Mouse (Mus musculus): Measurements from ENCODE around the gene Ifnar1. TPM values are rescaled to one million over a fixed set of nuclear protein-coding genes. Genes with fewer than 3 reads are reported as not detected.
A peak's percentile ranks its signal among the peaks of the same experiment; 100 is the strongest.
"Not testable (repeated sequence)": the region's sequence is repeated elsewhere in the genome, so short reads cannot be mapped to it uniquely, and the experiment has no call there.

Gene Ifnar1
- 10 to 100 TPM; 18.7 to 28.6 (median 22.0) TPM for total RNA-seq (2022)

DNA sequence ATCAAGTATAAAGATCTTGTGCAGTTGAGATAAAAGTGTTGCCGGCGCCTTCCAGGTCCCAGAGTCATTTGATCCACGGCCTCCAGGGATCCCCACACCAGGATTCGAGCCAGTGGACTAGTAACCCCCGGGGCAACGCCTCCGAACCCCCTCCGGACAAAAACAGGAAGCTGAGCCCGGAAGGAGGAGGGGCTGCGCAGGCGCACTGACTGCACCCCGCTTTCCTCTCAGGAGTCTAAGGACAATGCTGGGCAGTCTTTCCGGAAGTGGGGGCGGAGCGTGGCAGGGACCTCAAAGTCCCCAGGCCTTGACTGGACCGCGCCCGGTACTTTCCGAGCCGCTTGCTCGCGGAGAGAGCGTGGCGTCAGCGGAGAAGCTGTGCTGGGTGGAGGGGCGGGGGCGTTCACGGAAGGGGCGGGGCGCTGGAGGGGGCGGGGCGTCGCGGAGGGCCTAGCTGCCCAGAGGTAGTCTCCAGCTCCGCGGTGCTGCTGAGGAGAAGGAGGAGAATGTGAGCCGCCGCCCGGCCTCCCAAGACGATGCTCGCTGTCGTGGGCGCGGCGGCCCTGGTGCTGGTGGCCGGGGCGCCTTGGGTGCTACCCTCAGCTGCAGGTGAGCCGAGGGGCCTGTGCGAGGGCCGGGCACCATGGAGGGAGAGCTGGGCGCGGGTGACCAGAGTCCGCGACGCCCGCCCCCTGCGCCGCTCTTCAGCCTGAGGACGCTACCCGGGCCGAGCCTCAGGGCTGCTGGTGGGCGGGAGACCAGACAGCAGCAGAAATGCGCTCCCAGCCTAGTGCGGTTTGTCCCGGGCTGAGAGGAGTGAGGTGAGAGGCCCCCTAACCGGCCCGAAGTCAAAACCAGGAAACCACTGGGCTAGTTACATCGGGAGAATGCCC lies at the start of gene Ifnar1:
TSS of gene Ifnar1 (plus strand) at position 431 of the 893 bp plus-strand sequence.
- peak; percentile 100 for DNase-seq (ENCODE audit: low spot score)

DNA sequence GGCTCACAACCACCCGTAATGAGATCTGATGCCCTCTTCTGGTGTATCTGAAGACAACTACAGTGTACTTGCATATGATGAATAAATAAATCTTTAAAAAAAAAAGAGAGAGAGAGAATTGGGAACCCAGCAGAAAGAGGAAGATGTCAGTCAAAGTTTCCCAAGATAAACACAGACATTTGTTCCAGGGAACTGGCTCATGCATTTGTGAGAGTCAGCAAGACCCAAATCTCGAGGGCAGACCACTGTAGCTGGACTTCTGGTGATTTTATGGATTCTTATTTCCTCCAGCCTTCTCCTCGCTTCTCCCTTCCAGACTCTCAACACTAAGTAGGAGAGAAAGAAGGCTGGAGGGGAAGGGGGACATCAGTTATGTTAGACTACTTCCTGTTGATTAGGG lies 47.0 kb upstream of the Ifnar1 start:
- DNase-seq (ENCODE audit: low spot score) = no peak

- not testable (repeated sequence) for DNase-seq (ENCODE audit: low spot score)
Observed at GRCm38 (mm10) chr16:91438599-91438998, 46.4 kb upstream of the Ifnar1 start.

DNA sequence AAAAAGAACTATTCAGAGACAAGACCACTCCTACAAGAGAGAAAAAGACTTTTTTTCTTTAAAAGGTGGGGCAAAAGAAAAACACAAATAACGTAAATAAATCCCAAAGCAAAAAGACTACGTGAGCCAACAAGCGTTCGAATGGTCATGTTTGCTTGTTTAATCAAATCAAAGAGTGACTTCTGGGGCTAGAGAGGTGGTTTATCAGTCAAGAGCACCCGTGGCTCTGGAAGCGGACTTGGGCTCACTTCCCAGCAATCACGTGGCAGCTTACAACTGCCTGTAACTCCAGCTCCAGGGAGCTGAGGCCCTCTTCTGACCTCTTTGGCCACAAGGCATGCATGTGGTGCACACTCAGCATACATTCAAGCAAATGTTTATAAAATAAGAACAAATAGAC lies 43.7 kb upstream of the Ifnar1 start:
- peak; percentile 86 for DNase-seq (ENCODE audit: low spot score)

DNA sequence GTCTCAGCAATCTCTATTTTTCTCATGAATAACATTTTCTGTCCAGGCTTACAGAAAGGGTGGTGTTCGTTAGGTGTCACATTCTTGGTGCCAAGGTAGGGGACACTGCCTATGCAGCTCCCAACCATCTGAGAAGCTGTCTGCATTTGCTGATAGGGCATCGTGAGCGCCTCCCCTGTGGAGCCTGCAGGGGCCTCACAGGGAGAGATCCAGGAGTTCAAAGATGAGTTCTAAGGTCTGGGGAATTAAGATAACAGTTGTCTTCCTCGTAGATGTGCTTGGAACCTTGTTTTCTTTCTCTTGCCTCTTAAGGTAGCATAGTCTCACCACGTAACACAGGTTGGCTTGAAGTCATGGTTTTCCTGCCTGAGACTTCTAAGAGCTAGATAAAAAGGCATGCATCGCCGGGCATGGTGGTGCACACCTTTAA lies 43.2 kb upstream of the Ifnar1 start:
- DNase-seq (ENCODE audit: low spot score) = no peak

GRCm38 (mm10) chr16:91442446-91442845 lies 42.6 kb upstream of the Ifnar1 start:
- DNase-seq (ENCODE audit: low spot score) = no peak

DNA sequence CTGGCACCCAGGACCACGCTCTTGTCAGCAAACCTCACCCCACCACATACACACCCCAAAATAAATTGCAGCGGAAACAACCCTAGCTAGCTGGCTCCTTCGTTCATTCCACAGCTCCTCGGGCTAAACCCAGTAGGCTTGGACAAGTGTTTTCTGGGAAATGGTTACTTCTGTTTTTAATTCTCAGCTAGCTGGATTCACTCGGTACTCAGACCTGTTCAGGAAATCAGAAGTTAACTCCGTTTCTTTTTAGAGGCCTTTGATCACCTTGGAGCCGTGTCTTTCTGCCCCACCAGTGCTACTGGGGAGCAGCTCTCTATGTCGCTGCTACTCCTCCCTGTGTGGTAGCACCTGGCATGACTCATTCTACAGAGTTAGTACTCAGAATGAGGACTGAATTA lies 41.8 kb upstream of the Ifnar1 start:
- DNase-seq (ENCODE audit: low spot score) = no peak

DNA sequence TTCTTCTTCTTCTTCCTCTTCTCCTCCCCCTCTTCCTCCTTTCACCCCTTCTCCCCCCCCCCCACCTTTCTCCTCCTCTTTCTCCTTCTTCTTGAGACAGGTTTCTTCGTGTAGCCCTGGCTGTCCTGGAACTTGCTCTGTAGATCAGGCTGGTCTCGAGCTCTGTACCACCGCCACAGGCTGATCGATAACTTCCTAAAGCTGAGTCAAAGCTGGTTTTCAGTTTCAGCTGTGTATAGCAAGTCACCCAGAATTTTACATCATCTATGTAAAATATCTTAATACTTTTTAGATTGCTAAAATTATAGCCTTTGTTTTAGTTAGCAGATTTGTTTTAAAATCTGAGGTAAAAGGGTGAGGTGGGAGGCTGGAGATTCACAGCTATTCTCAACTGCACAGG lies 40.2 kb upstream of the Ifnar1 start:
- DNase-seq (ENCODE audit: low spot score) = no peak

DNA sequence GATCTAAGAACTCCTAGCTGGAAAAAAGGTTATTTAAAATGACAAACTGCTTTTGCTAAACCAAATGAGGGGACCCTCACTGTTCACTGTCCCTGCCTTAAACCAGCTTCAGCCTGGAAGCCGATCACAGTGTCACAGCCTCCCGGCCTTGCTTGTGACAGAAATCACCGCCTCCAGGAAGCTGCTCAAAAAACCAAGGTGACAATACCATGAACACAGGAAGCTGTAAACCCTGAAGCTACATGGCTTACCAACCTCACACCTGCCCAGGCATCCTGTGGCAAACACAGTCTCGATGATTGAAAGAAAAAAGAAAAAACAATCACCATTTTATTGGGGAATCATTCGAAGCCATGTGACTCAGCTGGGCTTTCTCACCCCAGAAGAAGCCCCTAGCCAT lies 39.5 kb upstream of the Ifnar1 start:
- no peak for DNase-seq (ENCODE audit: low spot score)

DNA sequence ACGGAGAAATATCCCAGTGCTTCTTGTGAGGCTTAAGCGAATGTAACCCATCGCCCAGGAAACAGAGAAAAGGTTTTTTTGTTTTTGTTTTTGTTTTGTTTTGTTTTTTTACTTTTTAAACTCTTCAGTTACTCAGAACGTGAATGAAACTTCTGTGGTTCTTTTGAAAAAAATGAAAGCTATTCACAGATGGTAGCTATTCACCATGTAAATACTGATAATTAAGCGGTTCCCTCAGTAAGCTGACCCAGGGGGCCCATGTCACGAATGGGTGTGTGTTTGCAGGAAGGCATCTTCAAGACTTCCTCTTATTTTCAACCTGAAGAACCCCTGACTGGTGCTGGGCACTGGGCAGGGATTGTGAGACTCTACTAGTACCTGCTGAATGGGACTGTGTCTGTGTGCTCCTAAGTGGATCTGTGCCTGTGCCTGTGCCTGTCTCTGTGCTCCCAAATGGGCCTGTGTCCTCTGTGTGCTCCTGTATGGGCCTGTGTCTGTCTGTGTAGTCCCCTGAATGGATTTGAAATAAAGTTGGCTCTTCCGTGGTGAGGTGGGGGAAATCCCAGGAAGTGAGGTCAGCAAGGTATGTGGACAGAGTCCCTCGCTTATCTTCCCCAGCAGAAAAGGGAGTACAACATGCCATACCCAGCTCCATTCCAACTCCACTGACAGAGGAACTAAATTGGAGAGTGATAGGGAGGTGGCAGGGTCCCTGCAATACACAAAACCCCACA lies 38.1 kb upstream of the Ifnar1 start:
- no peak for DNase-seq (ENCODE audit: low spot score)

DNA sequence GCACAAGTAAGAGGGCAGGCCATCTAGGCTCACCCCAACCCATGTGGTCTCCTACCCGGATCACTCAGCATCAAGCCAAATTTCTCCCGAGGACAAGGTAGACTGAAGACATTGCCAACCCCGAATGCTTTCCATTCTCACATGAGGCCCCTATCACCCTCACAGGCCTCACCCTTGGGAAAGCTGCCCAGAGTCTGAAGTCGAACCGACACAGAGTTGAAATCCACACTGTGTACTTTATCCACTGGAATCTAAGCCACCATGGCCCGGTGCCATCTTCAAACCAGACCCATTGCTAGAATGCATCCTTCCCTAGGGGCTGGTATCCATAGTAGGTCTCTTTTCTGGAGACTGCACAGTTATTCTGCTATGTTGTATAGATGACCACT lies 37.5 kb upstream of the Ifnar1 start:
- no peak for DNase-seq (ENCODE audit: low spot score)

DNA sequence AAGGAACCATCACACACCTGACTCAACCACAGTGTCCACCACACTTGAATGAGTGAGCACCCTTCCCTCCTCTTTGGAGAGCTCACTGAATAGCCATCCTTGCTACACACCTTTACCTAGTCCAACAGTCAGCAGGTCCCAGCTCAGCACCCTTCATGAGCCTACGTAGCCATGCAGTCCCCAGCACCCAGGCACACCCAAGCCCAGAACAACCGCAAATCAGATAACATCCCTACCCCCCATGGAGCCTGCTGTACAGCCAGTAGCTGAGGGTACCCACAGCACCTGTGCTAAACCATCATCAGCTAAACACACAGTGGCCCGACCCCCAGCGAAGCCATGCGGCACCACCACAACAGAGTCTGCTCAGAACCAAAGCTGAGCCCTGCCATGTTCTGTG lies 37.0 kb upstream of the Ifnar1 start:
- no peak for DNase-seq (ENCODE audit: low spot score)

DNA sequence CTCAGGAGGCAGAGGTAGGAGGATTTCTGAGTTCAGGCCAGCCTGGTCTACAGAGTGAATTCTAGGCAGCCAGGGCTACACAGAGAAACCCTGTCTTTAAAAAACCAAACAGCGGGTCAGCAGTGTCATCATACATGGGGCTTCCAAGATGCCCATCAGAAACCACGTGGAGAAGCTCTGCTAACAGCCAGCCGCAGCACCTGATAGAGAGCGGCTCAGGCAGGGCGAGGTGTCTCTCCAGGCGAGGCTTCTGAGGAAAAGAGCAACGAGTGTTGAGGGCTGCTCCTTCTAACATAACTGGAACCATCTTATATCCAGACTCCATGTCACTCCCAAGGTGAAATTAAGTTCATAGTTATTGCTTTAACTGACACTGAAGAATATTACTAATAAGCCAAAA lies 36.1 kb upstream of the Ifnar1 start:
- no peak for DNase-seq (ENCODE audit: low spot score)

DNA sequence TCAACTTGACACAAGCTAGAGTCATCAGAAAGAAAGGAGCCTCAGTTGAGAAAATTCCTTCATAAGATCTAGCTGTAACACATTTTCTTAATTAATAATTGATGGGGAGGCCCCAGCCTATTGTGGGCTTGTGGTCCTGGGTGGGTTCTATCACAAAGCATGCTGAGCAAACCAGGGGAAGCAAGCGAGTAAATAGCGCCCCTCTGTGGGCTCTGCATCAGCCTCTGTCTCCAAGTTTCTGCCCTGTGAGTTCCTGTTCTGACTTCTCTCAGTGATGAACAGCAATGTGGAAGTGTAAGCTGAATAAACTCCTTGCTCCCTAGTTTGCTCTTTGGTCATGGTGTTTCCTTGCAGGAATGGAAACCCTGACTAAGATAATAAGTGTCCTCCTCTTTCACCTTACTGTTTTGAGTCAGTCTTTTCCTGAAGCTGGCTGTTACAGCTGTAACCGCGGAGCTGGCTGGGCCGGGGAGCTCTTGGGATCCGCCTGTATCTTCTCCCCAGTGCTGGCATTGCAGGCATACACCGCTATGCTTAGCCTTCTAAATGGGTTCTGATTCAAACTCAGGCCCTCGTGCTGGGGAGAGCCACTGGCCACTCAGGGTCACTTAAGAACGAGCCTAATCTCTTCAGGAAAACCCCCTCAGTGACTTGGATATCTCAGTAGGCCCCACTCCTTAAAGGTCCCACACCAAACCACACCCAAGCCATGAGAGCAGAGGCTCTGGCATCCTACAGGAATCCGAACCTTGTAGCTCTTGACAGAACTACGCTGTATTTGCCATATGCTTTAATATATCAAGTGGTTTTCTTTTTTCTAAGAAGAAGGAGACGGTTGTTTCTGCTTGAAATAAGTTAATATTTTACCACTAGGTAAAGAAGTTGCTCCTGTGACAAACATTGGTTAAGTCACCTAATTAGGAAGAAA lies 34.6 kb upstream of the Ifnar1 start:
- no peak for DNase-seq (ENCODE audit: low spot score)

DNA sequence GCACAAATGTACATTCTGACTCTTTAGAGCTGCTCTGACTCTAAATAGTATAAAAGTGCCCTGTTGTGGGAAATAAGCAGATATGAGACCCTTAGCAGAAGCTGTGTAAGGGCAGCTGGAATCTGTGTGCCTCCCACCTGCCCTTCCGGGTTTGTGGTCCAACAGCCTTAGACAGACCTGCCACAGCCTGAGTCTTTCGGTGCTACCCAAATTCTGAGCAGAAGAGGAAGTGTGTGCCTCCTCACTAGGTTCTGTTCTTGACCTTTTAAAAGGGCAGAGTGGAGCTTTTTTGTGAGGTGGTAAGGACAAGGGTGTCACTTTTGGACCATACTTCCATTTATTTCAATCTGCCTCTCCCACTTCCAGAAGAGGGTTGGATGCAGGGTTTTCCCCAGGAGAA lies 33.1 kb upstream of the Ifnar1 start:
- DNase-seq (ENCODE audit: low spot score) = no peak

- peak; percentile 68 for DNase-seq (ENCODE audit: low spot score)
Observed at GRCm38 (mm10) chr16:91452363-91452896, 32.6 kb upstream of the Ifnar1 start.

GRCm38 (mm10) chr16:91455868-91456267 lies 29.2 kb upstream of the Ifnar1 start:
- DNase-seq (ENCODE audit: low spot score) = no peak

DNA sequence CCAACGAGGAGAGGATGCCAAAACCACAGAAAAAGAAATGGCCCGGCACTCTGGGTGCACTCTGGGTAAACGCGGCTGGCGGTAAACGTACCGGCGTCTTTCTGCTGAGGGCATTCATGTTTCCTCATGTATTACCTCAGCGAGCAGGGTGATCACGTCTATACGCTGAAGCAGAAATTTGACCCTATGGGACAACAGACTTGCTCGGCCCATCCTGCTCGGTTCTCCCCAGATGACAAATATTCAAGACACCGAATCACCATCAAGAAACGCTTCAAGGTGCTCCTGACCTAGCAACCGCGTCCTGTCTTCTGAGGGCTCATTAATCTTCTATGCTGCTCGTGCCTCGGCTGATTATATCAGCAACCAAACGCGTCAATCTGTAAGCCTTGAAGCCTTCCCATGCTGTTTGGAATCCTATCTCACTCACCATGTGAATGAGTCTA lies 26.7 kb upstream of the Ifnar1 start:
- DNase-seq (ENCODE audit: low spot score) = no peak

GRCm38 (mm10) chr16:91458976-91459375 lies 26.1 kb upstream of the Ifnar1 start:
- no peak for DNase-seq (ENCODE audit: low spot score)

DNA sequence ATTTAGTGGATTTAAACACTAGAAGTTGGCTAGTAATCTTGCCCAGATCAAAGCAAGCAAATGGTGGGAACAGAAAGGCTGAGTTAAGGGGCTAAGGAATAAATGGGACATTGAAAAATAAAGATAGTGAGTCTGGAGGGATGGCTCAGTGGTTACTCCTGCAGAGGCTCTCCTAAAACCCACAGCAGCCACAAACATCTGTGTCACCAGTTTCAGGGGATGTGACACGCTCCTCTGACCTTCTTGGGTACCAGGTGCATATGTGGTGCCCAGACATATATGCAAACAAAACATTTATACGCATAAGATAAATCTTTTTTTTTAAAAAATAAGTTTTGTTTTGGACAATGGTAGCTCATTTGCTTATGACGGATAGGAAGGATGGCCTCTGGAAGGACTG lies 25.6 kb upstream of the Ifnar1 start:
- no peak for DNase-seq (ENCODE audit: low spot score)

- no peak for DNase-seq (ENCODE audit: low spot score)
Observed at GRCm38 (mm10) chr16:91459841-91460370, 25.1 kb upstream of the Ifnar1 start.

All from heart, adult 8-10 months (tissue).